Mouse (Mus musculus): ENCODE measurements around the gene Azin2. TPM values are rescaled to one million over a fixed set of nuclear protein-coding genes. Genes with fewer than 3 reads are reported as not detected.

Gene Azin2
- polyA plus RNA-seq, 1 experiment: 32.9 TPM

DNA sequence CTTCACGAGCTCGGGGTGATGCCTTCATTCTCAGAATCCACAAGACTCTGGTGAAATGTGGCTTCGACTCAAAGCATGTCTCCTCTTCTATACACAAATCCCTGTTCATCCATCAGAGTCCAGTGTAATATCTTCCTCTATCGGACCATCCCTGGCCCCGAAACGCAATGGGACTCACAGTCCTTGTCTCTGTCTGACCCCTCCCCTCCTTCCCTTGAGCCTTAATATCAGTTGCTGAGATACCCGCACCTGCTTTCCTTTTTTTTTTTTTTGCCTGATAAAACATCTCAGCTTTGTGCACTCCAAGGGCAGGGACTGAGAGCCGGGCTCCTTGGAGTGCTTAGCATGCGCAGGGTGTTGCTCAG is 666 bp upstream of the Azin2 start:
- Histone ChIP-seq H3K9me3 (replicated peaks; ENCODE audit: control insufficient read depth, insufficient read depth, low read length, poor library complexity, severe bottlenecking) (no peaks in the 10 kb centered on the region), H3K36me3 (ENCODE audit: control insufficient read depth, insufficient read depth, low read length, poor library complexity, severe bottlenecking) (no peaks in the 10 kb centered on the region), H3K9ac (ENCODE audit: low read depth, poor library complexity, severe bottlenecking) (peak overlapping the region; percentile 98), H3K4me3 (ENCODE audit: low read depth, low read length) (peak overlapping the region; percentile 52), H3K27ac (ENCODE audit: insufficient read depth, low read length) (no peak overlapping the region), H3K27me3 (ENCODE audit: control insufficient read depth, insufficient read depth, low read length, poor library complexity, severe bottlenecking) (no peaks in the 10 kb centered on the region), H3K4me1 (ENCODE audit: control insufficient read depth, insufficient read depth, low read length) (no peaks in the 10 kb centered on the region)
- no peak for TF ChIP-seq CTCF (IDR thresholded peaks at IDR 0.05; ENCODE audit: low read depth, low read length)
- TF ChIP-seq EP300 (IDR thresholded peaks at IDR 0.05; ENCODE audit: insufficient read depth, low read depth, low read length): no peak
- no peak for TF ChIP-seq POLR2A (IDR thresholded peaks at IDR 0.05; ENCODE audit: insufficient read depth, low read length)

DNA sequence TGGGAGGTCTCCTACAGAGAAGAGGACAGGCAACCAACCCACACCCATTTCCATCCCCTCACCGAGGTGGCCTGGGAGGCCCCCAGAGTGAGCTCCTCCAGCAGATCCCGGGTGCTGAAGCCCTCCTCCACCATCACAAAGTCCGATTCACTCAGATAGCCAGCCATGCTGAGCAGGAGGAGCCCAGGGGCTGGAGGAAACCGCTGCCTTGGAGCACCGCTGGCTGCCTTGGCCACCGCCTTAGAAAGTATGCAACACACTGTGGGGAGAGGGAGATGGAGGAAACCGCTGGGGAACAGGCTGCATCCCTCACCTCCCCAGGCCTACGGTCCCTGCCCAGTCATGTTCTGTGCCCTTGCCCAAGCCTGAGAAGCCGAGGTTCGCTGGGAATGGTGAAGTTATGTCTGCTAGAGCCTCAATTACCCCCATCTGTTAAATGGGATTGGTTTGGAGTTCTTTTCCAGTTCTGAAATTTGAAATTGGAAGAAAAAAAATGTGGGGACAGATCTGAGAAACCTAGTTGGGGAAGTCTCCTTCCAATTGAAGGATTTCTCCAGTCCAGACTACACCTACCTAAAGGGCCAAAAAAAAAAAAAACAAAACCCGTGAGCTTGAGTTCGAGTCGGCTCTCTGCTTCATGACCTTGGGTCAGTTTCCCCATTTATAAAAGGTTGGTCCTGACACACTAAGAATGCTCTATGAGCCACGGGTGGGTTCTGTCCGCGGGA is 777 bp downstream of the Azin2 start:
- no peak overlapping the region; the same call in 1 of the 2 replicates for H3K27ac ChIP-seq (ENCODE audit: insufficient read depth, low read length)
- TF ChIP-seq CTCF (IDR thresholded peaks at IDR 0.05; ENCODE audit: low read depth, low read length) (no peak), EP300 (IDR thresholded peaks at IDR 0.05; ENCODE audit: insufficient read depth, low read depth, low read length) (no peak)
- no peaks in the 10 kb centered on the region for H3K4me1 ChIP-seq (ENCODE audit: control insufficient read depth, insufficient read depth, low read length)

DNA sequence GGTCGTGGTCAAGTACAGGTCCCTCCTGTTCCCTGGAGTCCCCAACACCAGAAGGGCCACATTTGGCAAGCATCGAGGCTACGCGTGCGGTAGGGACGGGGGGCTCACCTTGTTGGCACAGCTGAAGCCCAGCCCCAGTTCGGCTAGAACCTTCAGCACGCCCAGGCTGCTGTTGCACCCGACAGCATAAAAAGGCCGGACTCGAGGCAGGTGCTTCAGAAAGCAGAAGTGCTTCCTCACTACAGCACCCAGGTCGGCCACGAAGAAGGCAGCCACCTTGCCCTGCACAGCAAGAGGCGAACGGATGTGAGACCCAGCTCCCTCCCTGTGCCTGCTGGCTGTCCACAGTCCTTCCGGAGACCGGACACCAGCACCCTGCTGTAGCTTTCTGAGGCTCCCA is 2.6 kb downstream of the Azin2 start:
- no peaks in the 10 kb centered on the region for H3K27me3 ChIP-seq (ENCODE audit: control insufficient read depth, insufficient read depth, low read length, poor library complexity, severe bottlenecking)
- H3K4me3 ChIP-seq (ENCODE audit: low read depth, low read length): no peak overlapping the region
- H3K4me1 ChIP-seq (ENCODE audit: control insufficient read depth, insufficient read depth, low read length): no peaks in the 10 kb centered on the region
- H3K9ac ChIP-seq (ENCODE audit: low read depth, poor library complexity, severe bottlenecking): no peak overlapping the region
- no peaks in the 10 kb centered on the region for H3K36me3 ChIP-seq (ENCODE audit: control insufficient read depth, insufficient read depth, low read length, poor library complexity, severe bottlenecking)
- H3K9me3 ChIP-seq (replicated peaks; ENCODE audit: control insufficient read depth, insufficient read depth, low read length, poor library complexity, severe bottlenecking): no peaks in the 10 kb centered on the region
- H3K27ac ChIP-seq (ENCODE audit: insufficient read depth, low read length): no peak overlapping the region
- TF ChIP-seq EP300 (IDR thresholded peaks at IDR 0.05; ENCODE audit: insufficient read depth, low read depth, low read length) (no peak), CTCF (IDR thresholded peaks at IDR 0.05; ENCODE audit: low read depth, low read length) (no peak), POLR2A (IDR thresholded peaks at IDR 0.05; ENCODE audit: insufficient read depth, low read length) (no peak)

More for the DNA sequence above, 777 bp downstream of the Azin2 start:
- no peaks in the 10 kb centered on the region for H3K9me3 ChIP-seq (replicated peaks; ENCODE audit: control insufficient read depth, insufficient read depth, low read length, poor library complexity, severe bottlenecking)
- no peaks in the 10 kb centered on the region for H3K36me3 ChIP-seq (ENCODE audit: control insufficient read depth, insufficient read depth, low read length, poor library complexity, severe bottlenecking)
- H3K27me3 ChIP-seq (ENCODE audit: control insufficient read depth, insufficient read depth, low read length, poor library complexity, severe bottlenecking): no peaks in the 10 kb centered on the region
- peak overlapping the region; percentile 98 for H3K9ac ChIP-seq (ENCODE audit: low read depth, poor library complexity, severe bottlenecking)
- H3K4me3 ChIP-seq (ENCODE audit: low read depth, low read length): peak overlapping the region; percentile 98

DNA sequence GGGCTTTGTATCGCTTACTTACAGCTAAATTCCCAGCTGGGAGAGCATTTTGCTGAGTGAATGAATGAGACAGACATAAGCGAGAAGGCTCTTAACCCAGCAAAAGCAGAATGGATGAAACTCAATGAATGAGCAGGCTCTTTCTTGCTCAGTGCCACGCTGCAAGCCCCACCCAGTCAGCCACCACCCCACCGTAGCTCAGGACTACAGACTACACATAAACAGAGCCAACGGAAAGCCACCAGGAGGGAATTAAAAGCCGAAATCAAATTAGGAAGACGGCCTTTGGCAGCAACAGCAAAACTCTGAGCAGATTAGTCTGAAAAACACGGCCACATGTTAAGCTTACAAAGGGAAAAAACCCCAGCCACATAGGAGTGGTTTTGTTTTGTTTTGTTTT is 3.4 kb downstream of the Azin2 start:
- no peaks in the 10 kb centered on the region for H3K27me3 ChIP-seq (ENCODE audit: control insufficient read depth, insufficient read depth, low read length, poor library complexity, severe bottlenecking)
- TF ChIP-seq EP300 (IDR thresholded peaks at IDR 0.05; ENCODE audit: insufficient read depth, low read depth, low read length) (no peak), POLR2A (IDR thresholded peaks at IDR 0.05; ENCODE audit: insufficient read depth, low read length) (no peak), CTCF (IDR thresholded peaks at IDR 0.05; ENCODE audit: low read depth, low read length) (no peak)
- H3K4me1 ChIP-seq (ENCODE audit: control insufficient read depth, insufficient read depth, low read length): no peaks in the 10 kb centered on the region
- no peaks in the 10 kb centered on the region for H3K36me3 ChIP-seq (ENCODE audit: control insufficient read depth, insufficient read depth, low read length, poor library complexity, severe bottlenecking)
- H3K9ac ChIP-seq (ENCODE audit: low read depth, poor library complexity, severe bottlenecking): no peak overlapping the region
- H3K27ac ChIP-seq (ENCODE audit: insufficient read depth, low read length): peak overlapping the region; percentile 18; the same call in 1 of the 2 replicates
- no peak overlapping the region for H3K4me3 ChIP-seq (ENCODE audit: low read depth, low read length)
- H3K9me3 ChIP-seq (replicated peaks; ENCODE audit: control insufficient read depth, insufficient read depth, low read length, poor library complexity, severe bottlenecking): no peaks in the 10 kb centered on the region

DNA sequence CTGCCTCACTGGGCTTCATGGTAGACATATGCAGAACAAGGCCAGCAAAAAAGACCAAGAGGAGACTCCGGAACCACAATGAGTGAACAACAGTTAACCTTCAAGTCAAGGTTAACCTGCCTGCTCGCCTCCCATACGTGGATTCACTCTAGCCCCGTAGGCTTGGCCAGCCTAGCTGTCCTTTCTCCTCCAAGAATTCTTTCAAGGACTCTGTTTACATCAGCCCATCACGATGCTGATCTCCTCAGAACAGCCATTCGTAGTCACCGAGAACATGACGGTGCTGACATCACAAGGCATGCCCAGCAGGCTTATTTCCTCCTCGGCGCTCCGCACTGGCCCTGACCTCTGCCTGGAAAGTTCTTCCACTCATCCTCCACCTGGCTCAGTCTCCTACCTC is 4.1 kb downstream of the Azin2 start:
- no peak overlapping the region for H3K27ac ChIP-seq (ENCODE audit: insufficient read depth, low read length)
- TF ChIP-seq CTCF (IDR thresholded peaks at IDR 0.05; ENCODE audit: low read depth, low read length) (no peak), EP300 (IDR thresholded peaks at IDR 0.05; ENCODE audit: insufficient read depth, low read depth, low read length) (no peak), POLR2A (IDR thresholded peaks at IDR 0.05; ENCODE audit: insufficient read depth, low read length) (no peak)
- no peaks in the 10 kb centered on the region for H3K4me1 ChIP-seq (ENCODE audit: control insufficient read depth, insufficient read depth, low read length)
- H3K27me3 ChIP-seq (ENCODE audit: control insufficient read depth, insufficient read depth, low read length, poor library complexity, severe bottlenecking): no peaks in the 10 kb centered on the region
- H3K9ac ChIP-seq (ENCODE audit: low read depth, poor library complexity, severe bottlenecking): no peak overlapping the region
- no peaks in the 10 kb centered on the region for H3K9me3 ChIP-seq (replicated peaks; ENCODE audit: control insufficient read depth, insufficient read depth, low read length, poor library complexity, severe bottlenecking)
- no peaks in the 10 kb centered on the region for H3K36me3 ChIP-seq (ENCODE audit: control insufficient read depth, insufficient read depth, low read length, poor library complexity, severe bottlenecking)
- H3K4me3 ChIP-seq (ENCODE audit: low read depth, low read length): no peak overlapping the region

DNA sequence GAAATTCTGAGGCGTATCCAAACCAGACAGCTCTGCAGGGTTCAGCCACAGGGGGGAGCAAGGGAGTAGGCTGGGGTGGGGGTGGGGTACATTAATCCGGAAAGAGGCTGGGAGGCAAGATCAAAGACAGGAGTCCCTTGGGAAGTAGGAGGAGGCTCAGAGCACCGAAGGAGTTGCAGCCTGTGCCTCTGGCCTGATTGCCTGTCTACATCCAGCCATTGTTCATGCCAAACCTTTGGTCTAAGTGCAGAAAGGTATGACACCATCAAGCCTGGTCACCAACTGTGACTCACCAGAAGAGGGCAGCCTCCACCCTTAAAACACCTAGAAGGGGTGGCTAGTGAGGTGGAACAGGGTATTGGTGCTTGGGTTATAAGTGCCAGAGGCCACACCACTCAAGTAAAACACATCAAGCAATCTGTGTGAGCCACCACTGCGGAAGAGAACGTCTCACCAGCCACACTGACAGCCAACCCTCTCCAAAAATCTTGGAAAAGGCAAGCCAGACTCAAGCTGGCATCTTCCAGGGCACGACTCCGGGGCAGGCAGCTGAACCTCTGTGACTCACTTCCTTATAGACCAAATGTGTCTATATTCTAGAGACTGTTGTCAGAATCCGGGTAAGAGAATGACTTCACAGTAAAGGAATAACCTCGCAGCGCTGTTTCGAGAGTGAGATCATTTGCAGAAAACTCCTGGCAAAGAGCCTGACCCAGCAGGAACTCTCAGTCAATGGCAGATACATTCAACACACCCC is 4.9 kb downstream of the Azin2 start:
- Histone ChIP-seq H3K4me1 (ENCODE audit: control insufficient read depth, insufficient read depth, low read length) (no peaks in the 10 kb centered on the region), H3K36me3 (ENCODE audit: control insufficient read depth, insufficient read depth, low read length, poor library complexity, severe bottlenecking) (no peaks in the 10 kb centered on the region), H3K4me3 (ENCODE audit: low read depth, low read length) (no peak overlapping the region), H3K9me3 (replicated peaks; ENCODE audit: control insufficient read depth, insufficient read depth, low read length, poor library complexity, severe bottlenecking) (no peaks in the 10 kb centered on the region), H3K27me3 (ENCODE audit: control insufficient read depth, insufficient read depth, low read length, poor library complexity, severe bottlenecking) (no peaks in the 10 kb centered on the region), H3K9ac (ENCODE audit: low read depth, poor library complexity, severe bottlenecking) (no peak overlapping the region), H3K27ac (ENCODE audit: insufficient read depth, low read length) (no peak overlapping the region)
- TF ChIP-seq EP300 (IDR thresholded peaks at IDR 0.05; ENCODE audit: insufficient read depth, low read depth, low read length) (0 out of 2 replicates have a peak, but pooled peaks have one; percentile 8), CTCF (IDR thresholded peaks at IDR 0.05; ENCODE audit: low read depth, low read length) (peak; percentile 29), POLR2A (IDR thresholded peaks at IDR 0.05; ENCODE audit: insufficient read depth, low read length) (no peak)

Measured in ES-Bruce4 (cell line).